Mouse (Mus musculus): Measurements from ENCODE around the gene Zmynd8. TPM values are rescaled to one million over a fixed set of nuclear protein-coding genes. Genes with fewer than 3 reads are reported as not detected.
A peak's percentile ranks its signal among the peaks of the same experiment; 100 is the strongest.

Gene Zmynd8
- total and polyA plus RNA-seq, 3 experiments, result 54.5 to 153 (median 82.4) TPM

GRCm38 (mm10) chr2:165832295-165832694 is 66.5 kb downstream of the Zmynd8 start:
- ATAC-seq (ENCODE audit: extremely low read depth, insufficient number of reproducible peaks, low FRiP score, poor library complexity, severe bottlenecking) (no peak), DNase-seq (ENCODE audit: low spot score) (no peak)
- Histone ChIP-seq H3K27me3 (ENCODE audit: insufficient read depth, low read length) (no peaks in the 10 kb centered on the region), H3K4me3 (ENCODE audit: low read depth, low read length) (no peak overlapping the region), H3K4me1 (ENCODE audit: insufficient read depth, low read depth, low read length) (peaks cover 6% of the 10 kb centered on the region; the same call in 1 of the 2 replicates), H3K9me3 (replicated peaks) (no peaks in the 10 kb centered on the region), H3K36me3 (replicated peaks) (peaks cover 99% of the 10 kb centered on the region)
- no peak for TF ChIP-seq CTCF (IDR thresholded peaks at IDR 0.05; ENCODE audit: low read depth, low read length)
- TF ChIP-seq TAL1 (conservative IDR thresholded peaks at IDR 0.05; ENCODE audit: low read depth, low read length), result no peak

GRCm38 (mm10) chr2:165831637-165832289 is 67.1 kb downstream of the Zmynd8 start:
- H3K27me3 ChIP-seq (ENCODE audit: insufficient read depth, low read length), result no peaks in the 10 kb centered on the region
- H3K4me3 ChIP-seq (ENCODE audit: low read depth, low read length), result no peak overlapping the region
- H3K4me1 ChIP-seq (ENCODE audit: insufficient read depth, low read depth, low read length), result peaks cover 6% of the 10 kb centered on the region; the same call in 1 of the 2 replicates
- peaks cover 99% of the 10 kb centered on the region for H3K36me3 ChIP-seq (replicated peaks)
- ATAC-seq (ENCODE audit: extremely low read depth, insufficient number of reproducible peaks, low FRiP score, poor library complexity, severe bottlenecking), result no peak
- TF ChIP-seq POLR2AphosphoS5 (IDR thresholded peaks at IDR 0.05; ENCODE audit: insufficient replicate concordance, low read depth, low read length) (no peak), GATA2 (IDR thresholded peaks at IDR 0.05; ENCODE audit: borderline replicate concordance, low read depth, low read length) (no peak), TAL1 (conservative IDR thresholded peaks at IDR 0.05; ENCODE audit: low read depth, low read length) (no peak), CTCF (IDR thresholded peaks at IDR 0.05; ENCODE audit: low read depth, low read length) (no peak), GATA1 (IDR thresholded peaks at IDR 0.05; ENCODE audit: borderline replicate concordance, low read length) (no peak)
- H3K9me3 ChIP-seq (replicated peaks), result no peaks in the 10 kb centered on the region
- DNase-seq (ENCODE audit: low spot score), result no peak

- Histone ChIP-seq H3K36me3 (replicated peaks) (peaks cover 99% of the 10 kb centered on the region), H3K27me3 (ENCODE audit: insufficient read depth, low read length) (no peaks in the 10 kb centered on the region), H3K4me3 (ENCODE audit: low read depth, low read length) (no peak overlapping the region), H3K4me1 (ENCODE audit: insufficient read depth, low read depth, low read length) (peaks cover 8% of the 10 kb centered on the region; the same call in 1 of the 2 replicates), H3K9me3 (replicated peaks) (no peaks in the 10 kb centered on the region)
- DNase-seq (ENCODE audit: low spot score) (no peak), ATAC-seq (ENCODE audit: extremely low read depth, insufficient number of reproducible peaks, low FRiP score, poor library complexity, severe bottlenecking) (no peak)
- TF ChIP-seq GATA1 (IDR thresholded peaks at IDR 0.05; ENCODE audit: borderline replicate concordance, low read length) (no peak), TAL1 (conservative IDR thresholded peaks at IDR 0.05; ENCODE audit: low read depth, low read length) (no peak), GATA2 (IDR thresholded peaks at IDR 0.05; ENCODE audit: borderline replicate concordance, low read depth, low read length) (no peak), POLR2AphosphoS5 (IDR thresholded peaks at IDR 0.05; ENCODE audit: insufficient replicate concordance, low read depth, low read length) (no peak), CTCF (IDR thresholded peaks at IDR 0.05; ENCODE audit: low read depth, low read length) (no peak)
These were observed 70.0 kb downstream of the Zmynd8 start for GRCm38 (mm10) chr2:165828770-165829169.

GRCm38 (mm10) chr2:165825964-165826712 is 72.7 kb downstream of the Zmynd8 start:
- DNase-seq (ENCODE audit: low spot score) (peak; percentile 31), ATAC-seq (ENCODE audit: extremely low read depth, insufficient number of reproducible peaks, low FRiP score, poor library complexity, severe bottlenecking) (peak; percentile 40; the same call in 1 of the 2 replicates)
- Histone ChIP-seq H3K4me1 (ENCODE audit: insufficient read depth, low read depth, low read length) (peaks cover 3% of the 10 kb centered on the region), H3K36me3 (replicated peaks) (peaks cover 99% of the 10 kb centered on the region), H3K27me3 (ENCODE audit: insufficient read depth, low read length) (no peaks in the 10 kb centered on the region), H3K4me3 (ENCODE audit: low read depth, low read length) (no peak overlapping the region), H3K9me3 (replicated peaks) (no peaks in the 10 kb centered on the region)
- TF ChIP-seq CTCF (IDR thresholded peaks at IDR 0.05; ENCODE audit: low read depth, low read length) (0 out of 2 replicates have a peak, but pooled peaks have one; percentile 14), POLR2AphosphoS5 (IDR thresholded peaks at IDR 0.05; ENCODE audit: insufficient replicate concordance, low read depth, low read length) (no peak)

- no peaks in the 10 kb centered on the region for H3K27me3 ChIP-seq (ENCODE audit: insufficient read depth, low read length)
- no peak for ATAC-seq (ENCODE audit: extremely low read depth, insufficient number of reproducible peaks, low FRiP score, poor library complexity, severe bottlenecking)
- DNase-seq (ENCODE audit: low spot score), result no peak
- H3K9me3 ChIP-seq (replicated peaks), result no peaks in the 10 kb centered on the region
- TF ChIP-seq CTCF (IDR thresholded peaks at IDR 0.05; ENCODE audit: low read depth, low read length), result no peak
- TF ChIP-seq POLR2AphosphoS5 (IDR thresholded peaks at IDR 0.05; ENCODE audit: insufficient replicate concordance, low read depth, low read length), result no peak
- TF ChIP-seq GATA1 (IDR thresholded peaks at IDR 0.05; ENCODE audit: borderline replicate concordance, low read length), result no peak
- no peak for TF ChIP-seq TAL1 (conservative IDR thresholded peaks at IDR 0.05; ENCODE audit: low read depth, low read length)
- no peak for TF ChIP-seq GATA2 (IDR thresholded peaks at IDR 0.05; ENCODE audit: borderline replicate concordance, low read depth, low read length)
- H3K36me3 ChIP-seq (replicated peaks), result peaks cover 99% of the 10 kb centered on the region
- H3K4me1 ChIP-seq (ENCODE audit: insufficient read depth, low read depth, low read length), result peaks cover 9% of the 10 kb centered on the region
- H3K4me3 ChIP-seq (ENCODE audit: low read depth, low read length), result no peak overlapping the region
These were observed 73.4 kb downstream of the Zmynd8 start for GRCm38 (mm10) chr2:165825261-165825900.

- ATAC-seq (ENCODE audit: extremely low read depth, insufficient number of reproducible peaks, low FRiP score, poor library complexity, severe bottlenecking) (no peak), DNase-seq (ENCODE audit: low spot score) (no peak)
- H3K9me3 ChIP-seq (replicated peaks), result no peaks in the 10 kb centered on the region
- H3K27me3 ChIP-seq (ENCODE audit: insufficient read depth, low read length), result no peaks in the 10 kb centered on the region
- no peak for TF ChIP-seq CTCF (IDR thresholded peaks at IDR 0.05; ENCODE audit: low read depth, low read length)
- TF ChIP-seq GATA2 (IDR thresholded peaks at IDR 0.05; ENCODE audit: borderline replicate concordance, low read depth, low read length), result no peak
- TF ChIP-seq GATA1 (IDR thresholded peaks at IDR 0.05; ENCODE audit: borderline replicate concordance, low read length), result no peak
- no peak for TF ChIP-seq POLR2AphosphoS5 (IDR thresholded peaks at IDR 0.05; ENCODE audit: insufficient replicate concordance, low read depth, low read length)
- no peak for TF ChIP-seq TAL1 (conservative IDR thresholded peaks at IDR 0.05; ENCODE audit: low read depth, low read length)
- H3K4me3 ChIP-seq (ENCODE audit: low read depth, low read length), result no peak overlapping the region
- peaks cover 15% of the 10 kb centered on the region for H3K4me1 ChIP-seq (ENCODE audit: insufficient read depth, low read depth, low read length)
- H3K36me3 ChIP-seq (replicated peaks), result peaks cover 99% of the 10 kb centered on the region
These were observed 74.0 kb downstream of the Zmynd8 start for GRCm38 (mm10) chr2:165824826-165825225.

Data from G1E (cell line).